Mouse (Mus musculus) intestine, embryonic 14.5 days (tissue): ENCODE data around the gene Fn1. TPM values are rescaled to one million over a fixed set of nuclear protein-coding genes. Genes with fewer than 3 reads are reported as not detected.
A peak's percentile ranks its signal among the peaks of the same experiment; 100 is the strongest.

ENCODE experiments used
- ATAC-seq: fragments of 200-750 bp; cut with Nextera tagmentation; replicated peaks from 2 replicates; pipeline ENCODE4 v1.8.0; 2017; ENCODE audit warnings: low read depth, moderate number of reproducible peaks, moderate TSS enrichment, moderate library complexity; ENCODE audit not compliant: low FRiP score, low TSS enrichment
- DNase-seq: peaks from one replicate; pipeline ENCODE4 v3.0.0-alpha.2; 2018; ENCODE audit warnings: low spot score
- H3K27ac ChIP-seq: fragments of 300-500 bp; sonication (generic); 2 replicates; pipeline ENCODE4 v1.5.1; 2014; ENCODE audit warnings: low read depth, mild to moderate bottlenecking, control low read depth
- H3K27me3 ChIP-seq: fragments of 300-500 bp; sonication (generic); replicated peaks from 2 replicates; pipeline ENCODE4 v1.6.1; 2014; ENCODE audit warnings: low read length, control low read depth; ENCODE audit not compliant: control insufficient read depth, insufficient read depth
- H3K36me3 ChIP-seq: fragments of 300-500 bp; sonication (generic); 2 replicates; pipeline ENCODE4 v1.6.1; 2014; ENCODE audit warnings: low read length, control low read depth; ENCODE audit not compliant: control insufficient read depth, insufficient read depth
- H3K4me1 ChIP-seq: fragments of 300-500 bp; sonication (generic); replicated peaks from 2 replicates; pipeline ENCODE4 v1.6.1; 2014; ENCODE audit warnings: low read length, control low read depth, mixed read lengths; ENCODE audit not compliant: control insufficient read depth, insufficient read depth
- H3K4me2 ChIP-seq: fragments of 300-500 bp; sonication (generic); 2 replicates; pipeline ENCODE4 v1.6.1; 2014; ENCODE audit warnings: low read length
- H3K4me3 ChIP-seq: fragments of 300-500 bp; sonication (generic); 2 replicates; pipeline ENCODE4 v1.5.1; 2014; ENCODE audit warnings: low read depth, low read length, control low read depth, mixed read lengths
- H3K9ac ChIP-seq: fragments of 300-500 bp; sonication (generic); 2 replicates; pipeline ENCODE4 v1.6.1; 2014; ENCODE audit warnings: mild to moderate bottlenecking, low read length
- H3K9me3 ChIP-seq: fragments of 300-500 bp; sonication (generic); 2 replicates; pipeline ENCODE4 v1.6.1; 2016; ENCODE audit warnings: low read length, control low read depth; ENCODE audit not compliant: control insufficient read depth
- WGBS: fragments of 180-500 bp; shearing (Covaris S2); extraction: QIAGEN DNeasy Blood & Tissue Kit; methylation state at CpG from one replicate; pipeline ENCODE4 v1.1.7; 2014; 5-methylcytosine and 5-hydroxymethylcytosine counted together
- polyA plus RNA-seq: library from polyadenylated mRNA; unstranded; fragments of >200 nt; fragmentation: Nextera tagmentation; extraction: Ambion mirVana; gene quantifications from 2 replicates; pipeline ENCODE4 v1.2.1, GENCODE M21; 2014

Gene Fn1
- polyA plus RNA-seq = 115 and 136 TPM in 2 replicates

GRCm38 (mm10) chr1:71652551-71653399, at the start of gene Fn1:
Gene Fn1 (minus strand): TSS chr1:71653200.
- H3K27me3 ChIP-seq = no peaks in the 10 kb centered on the region
- H3K9ac ChIP-seq = peak within 1 kb of the TSS; percentile 82
- WGBS = under 1% methylated on average over 58 of the region's 63 CpGs
- ATAC-seq (peak; percentile 93), DNase-seq (peak; percentile 97)
- peak within 1 kb of the TSS; percentile 91 for H3K4me2 ChIP-seq
- peak within 1 kb of the TSS; percentile 83 for H3K4me3 ChIP-seq
- peak within 1 kb of the TSS; percentile 95 for H3K27ac ChIP-seq
- no peaks in the 10 kb centered on the region for H3K9me3 ChIP-seq
- H3K36me3 ChIP-seq = peaks cover 21% of the 10 kb centered on the region
- peaks cover 19% of the 10 kb centered on the region for H3K4me1 ChIP-seq

- Histone ChIP-seq H3K9ac (no peak overlapping the region), H3K27me3 (no peaks in the 10 kb centered on the region), H3K27ac (no peak overlapping the region), H3K4me1 (0 out of 2 replicates have a peak, but pooled peaks cover 3% of the 10 kb centered on the region), H3K4me2 (no peak overlapping the region), H3K4me3 (no peak overlapping the region), H3K36me3 (no peaks in the 10 kb centered on the region), H3K9me3 (no peaks in the 10 kb centered on the region)
- 0 out of 2 replicates have a peak, but pooled peaks have one; percentile 50 for ATAC-seq
- 70% methylated on average over 3 of the region's 3 CpGs for WGBS
- no peak for DNase-seq
Measured at GRCm38 (mm10) chr1:71696093-71696492, 43.1 kb upstream of the Fn1 start.

- Histone ChIP-seq H3K4me2 (no peak overlapping the region), H3K4me3 (no peak overlapping the region), H3K27me3 (no peaks in the 10 kb centered on the region), H3K4me1 (0 out of 2 replicates have a peak, but pooled peaks cover 3% of the 10 kb centered on the region), H3K9ac (no peak overlapping the region), H3K9me3 (no peaks in the 10 kb centered on the region), H3K27ac (0 out of 2 replicates have a peak overlapping the region, but pooled peaks have one; percentile 39), H3K36me3 (no peaks in the 10 kb centered on the region)
- no peak for DNase-seq
- no peak for ATAC-seq
- WGBS = 46% methylated on average over 8 of the region's 8 CpGs
Measured at GRCm38 (mm10) chr1:71691472-71692277, 38.7 kb upstream of the Fn1 start.

GRCm38 (mm10) chr1:71688926-71689303, 35.9 kb upstream of the Fn1 start:
- Histone ChIP-seq H3K9me3 (no peaks in the 10 kb centered on the region), H3K27ac (no peak overlapping the region), H3K4me3 (no peak overlapping the region), H3K9ac (no peak overlapping the region), H3K4me2 (no peak overlapping the region), H3K4me1 (0 out of 2 replicates have a peak, but pooled peaks cover 3% of the 10 kb centered on the region), H3K36me3 (no peaks in the 10 kb centered on the region), H3K27me3 (no peaks in the 10 kb centered on the region)
- 80% methylated on average over 5 of the region's 5 CpGs for WGBS
- DNase-seq = no peak
- no peak for ATAC-seq

GRCm38 (mm10) chr1:71688272-71688925, 35.4 kb upstream of the Fn1 start:
- H3K4me2 ChIP-seq = no peak overlapping the region
- no peak overlapping the region for H3K4me3 ChIP-seq
- ATAC-seq = no peak
- WGBS = 94% methylated on average over 3 of the region's 3 CpGs
- no peaks in the 10 kb centered on the region for H3K27me3 ChIP-seq
- no peaks in the 10 kb centered on the region for H3K36me3 ChIP-seq
- H3K9ac ChIP-seq = no peak overlapping the region
- no peak for DNase-seq
- no peaks in the 10 kb centered on the region for H3K9me3 ChIP-seq
- H3K4me1 ChIP-seq = peaks cover 7% of the 10 kb centered on the region; the same call in 1 of the 2 replicates
- no peak overlapping the region for H3K27ac ChIP-seq

GRCm38 (mm10) chr1:71686791-71687190, 33.8 kb upstream of the Fn1 start:
- no peak overlapping the region for H3K4me2 ChIP-seq
- H3K4me3 ChIP-seq = no peak overlapping the region
- H3K9ac ChIP-seq = no peak overlapping the region
- no peaks in the 10 kb centered on the region for H3K36me3 ChIP-seq
- H3K27me3 ChIP-seq = no peaks in the 10 kb centered on the region
- 67% methylated on average over 5 of the region's 5 CpGs for WGBS
- DNase-seq (no peak), ATAC-seq (no peak)
- H3K9me3 ChIP-seq = no peaks in the 10 kb centered on the region
- H3K4me1 ChIP-seq = peaks cover 10% of the 10 kb centered on the region
- no peak overlapping the region for H3K27ac ChIP-seq

GRCm38 (mm10) chr1:71683736-71684135, 30.7 kb upstream of the Fn1 start:
- Histone ChIP-seq H3K9ac (no peak overlapping the region), H3K4me1 (peaks cover 12% of the 10 kb centered on the region), H3K36me3 (no peaks in the 10 kb centered on the region), H3K9me3 (no peaks in the 10 kb centered on the region), H3K4me2 (no peak overlapping the region), H3K27ac (no peak overlapping the region), H3K4me3 (no peak overlapping the region), H3K27me3 (no peaks in the 10 kb centered on the region)
- DNase-seq = no peak
- WGBS = 49% methylated on average over 6 of the region's 6 CpGs
- no peak for ATAC-seq

GRCm38 (mm10) chr1:71682194-71682715, 29.3 kb upstream of the Fn1 start:
- Histone ChIP-seq H3K36me3 (no peaks in the 10 kb centered on the region), H3K9me3 (0 out of 2 replicates have a peak, but pooled peaks cover 2% of the 10 kb centered on the region), H3K27ac (0 out of 2 replicates have a peak overlapping the region, but pooled peaks have one; percentile 16), H3K4me3 (no peak overlapping the region), H3K9ac (no peak overlapping the region), H3K4me1 (peaks cover 12% of the 10 kb centered on the region), H3K27me3 (no peaks in the 10 kb centered on the region), H3K4me2 (no peak overlapping the region)
- 27% methylated on average over 5 of the region's 5 CpGs for WGBS
- DNase-seq (no peak), ATAC-seq (no peak)
